Mouse (Mus musculus): ENCODE measurements around the gene Olfr1385. TPM values are rescaled to one million over a fixed set of nuclear protein-coding genes. Genes with fewer than 3 reads are reported as not detected.
"Not testable (repeated sequence)": the region's sequence is repeated elsewhere in the genome, so short reads cannot be mapped to it uniquely, and the experiment has no call there.

Gene Olfr1385
- polyA plus RNA-seq (2015; fragmentation: Nextera tagmentation; extraction: Ambion mirVana), result 0.04 TPM in 1 of 2 replicates, not detected in the other

GRCm38 (mm10) chr11:49488770-49489169 is at the start of gene Olfr1385:
Gene Olfr1385, plus strand, starts transcription at chr11:49489070.
- H3K4me2 ChIP-seq; H3K4me3 ChIP-seq (replicated peaks); ATAC-seq (ENCODE audit: insufficient read depth, low FRiP score, low read depth); H3K27ac ChIP-seq; H3K27me3 ChIP-seq (replicated peaks); H3K4me1 ChIP-seq; H3K9me3 ChIP-seq; H3K9ac ChIP-seq; H3K36me3 ChIP-seq: not testable (repeated sequence)
- 81% methylated on average over 1 of the region's 1 CpGs for WGBS

- no peaks in the 10 kb centered on the region for H3K9me3 ChIP-seq
- no peak for ATAC-seq (ENCODE audit: insufficient read depth, low FRiP score, low read depth)
- H3K4me3 ChIP-seq (replicated peaks), result no peak within 1 kb of the TSS
- 80% methylated on average over 1 of the region's 1 CpGs for WGBS
- no peak within 1 kb of the TSS for H3K4me2 ChIP-seq
- H3K9ac ChIP-seq, result no peak within 1 kb of the TSS
- no peaks in the 10 kb centered on the region for H3K4me1 ChIP-seq
- H3K36me3 ChIP-seq, result no peaks in the 10 kb centered on the region
- no peaks in the 10 kb centered on the region for H3K27me3 ChIP-seq (replicated peaks)
- no peak within 1 kb of the TSS for H3K27ac ChIP-seq
Observed at GRCm38 (mm10) chr11:49455043-49455442, 33.8 kb upstream of the Olfr1385 start, which contains the start of gene Olfr1387. Gene Olfr1387, plus strand, starts transcription at chr11:49455343.

GRCm38 (mm10) chr11:49464746-49465145 is 24.1 kb upstream of the Olfr1385 start, which contains the start of gene Olfr1386:
Gene Olfr1386, plus strand, starts transcription at chr11:49465046.
- not testable (repeated sequence) for H3K4me3 ChIP-seq (replicated peaks); ATAC-seq (ENCODE audit: insufficient read depth, low FRiP score, low read depth); H3K36me3 ChIP-seq; H3K9me3 ChIP-seq; H3K4me2 ChIP-seq; H3K27me3 ChIP-seq (replicated peaks); H3K4me1 ChIP-seq; H3K27ac ChIP-seq; H3K9ac ChIP-seq
- 85% methylated on average over 3 of the region's 3 CpGs for WGBS

- Histone ChIP-seq H3K4me3 (replicated peaks) (no peak overlapping the region), H3K9ac (no peak overlapping the region), H3K4me1 (no peaks in the 10 kb centered on the region), H3K9me3 (no peaks in the 10 kb centered on the region), H3K36me3 (no peaks in the 10 kb centered on the region), H3K4me2 (no peak overlapping the region), H3K27ac (no peak overlapping the region), H3K27me3 (replicated peaks) (no peaks in the 10 kb centered on the region)
- ATAC-seq (ENCODE audit: insufficient read depth, low FRiP score, low read depth), result no peak
- 34% methylated on average over 4 of the region's 4 CpGs for WGBS
Observed at GRCm38 (mm10) chr11:49485973-49486372, 2.9 kb upstream of the Olfr1385 start.

- H3K27me3 ChIP-seq (replicated peaks), result no peaks in the 10 kb centered on the region
- no peak overlapping the region for H3K4me2 ChIP-seq
- ATAC-seq (ENCODE audit: insufficient read depth, low FRiP score, low read depth), result no peak
- H3K4me1 ChIP-seq, result no peaks in the 10 kb centered on the region
- H3K4me3 ChIP-seq (replicated peaks), result no peak overlapping the region
- H3K9me3 ChIP-seq, result no peaks in the 10 kb centered on the region
- WGBS, result 68% methylated on average over 5 of the region's 5 CpGs
- no peaks in the 10 kb centered on the region for H3K36me3 ChIP-seq
- no peak overlapping the region for H3K9ac ChIP-seq
- no peak overlapping the region for H3K27ac ChIP-seq
Observed at GRCm38 (mm10) chr11:49518086-49518485, 29.2 kb downstream of the Olfr1385 start.

- no peak within 1 kb of the TSS for H3K4me2 ChIP-seq
- H3K36me3 ChIP-seq, result no peaks in the 10 kb centered on the region
- no peaks in the 10 kb centered on the region for H3K9me3 ChIP-seq
- H3K9ac ChIP-seq, result no peak within 1 kb of the TSS
- H3K27me3 ChIP-seq (replicated peaks), result no peaks in the 10 kb centered on the region
- no peak for ATAC-seq (ENCODE audit: insufficient read depth, low FRiP score, low read depth)
- H3K27ac ChIP-seq, result no peak within 1 kb of the TSS
- H3K4me1 ChIP-seq, result no peaks in the 10 kb centered on the region
- no peak within 1 kb of the TSS for H3K4me3 ChIP-seq (replicated peaks)
Observed at GRCm38 (mm10) chr11:49519348-49519747, 30.5 kb downstream of the Olfr1385 start, which contains the start of gene Olfr1383. Gene Olfr1383, plus strand, starts transcription at chr11:49519648.

- H3K36me3 ChIP-seq, result no peaks in the 10 kb centered on the region
- no peak within 1 kb of the TSS for H3K9ac ChIP-seq
- H3K4me2 ChIP-seq, result no peak within 1 kb of the TSS
- no peak for ATAC-seq (ENCODE audit: insufficient read depth, low FRiP score, low read depth)
- WGBS, result 82% methylated on average over 3 of the region's 3 CpGs
- no peaks in the 10 kb centered on the region for H3K4me1 ChIP-seq
- no peaks in the 10 kb centered on the region for H3K9me3 ChIP-seq
- no peak within 1 kb of the TSS for H3K27ac ChIP-seq
- H3K27me3 ChIP-seq (replicated peaks), result no peaks in the 10 kb centered on the region
- no peak within 1 kb of the TSS for H3K4me3 ChIP-seq (replicated peaks)
Observed at GRCm38 (mm10) chr11:49527947-49528346, 39.1 kb downstream of the Olfr1385 start, which contains the start of gene Olfr1382. Gene Olfr1382, plus strand, starts transcription at chr11:49528247.

GRCm38 (mm10) chr11:49532761-49533160 is 43.9 kb downstream of the Olfr1385 start:
- no peak overlapping the region for H3K4me3 ChIP-seq (replicated peaks)
- H3K9me3 ChIP-seq, result no peaks in the 10 kb centered on the region
- H3K9ac ChIP-seq, result no peak overlapping the region
- no peaks in the 10 kb centered on the region for H3K27me3 ChIP-seq (replicated peaks)
- H3K4me2 ChIP-seq, result no peak overlapping the region
- H3K36me3 ChIP-seq, result no peaks in the 10 kb centered on the region
- H3K4me1 ChIP-seq, result no peaks in the 10 kb centered on the region
- ATAC-seq (ENCODE audit: insufficient read depth, low FRiP score, low read depth), result no peak
- no peak overlapping the region for H3K27ac ChIP-seq

GRCm38 (mm10) chr11:49536631-49537030 is 47.8 kb downstream of the Olfr1385 start:
- H3K9me3 ChIP-seq; ATAC-seq (ENCODE audit: insufficient read depth, low FRiP score, low read depth); H3K9ac ChIP-seq; H3K4me3 ChIP-seq (replicated peaks); H3K4me2 ChIP-seq; H3K27me3 ChIP-seq (replicated peaks); H3K27ac ChIP-seq; H3K36me3 ChIP-seq; H3K4me1 ChIP-seq: not testable (repeated sequence)
- WGBS, result 68% methylated on average over 2 of the region's 2 CpGs

- not testable (repeated sequence) for H3K27me3 ChIP-seq (replicated peaks); H3K4me2 ChIP-seq; H3K4me3 ChIP-seq (replicated peaks); H3K36me3 ChIP-seq; ATAC-seq (ENCODE audit: insufficient read depth, low FRiP score, low read depth); H3K9me3 ChIP-seq; H3K27ac ChIP-seq; H3K9ac ChIP-seq; H3K4me1 ChIP-seq
- 73% methylated on average over 3 of the region's 3 CpGs for WGBS
Observed at GRCm38 (mm10) chr11:49543149-49543548, 54.3 kb downstream of the Olfr1385 start, which contains the start of gene Olfr1381. Gene Olfr1381, plus strand, starts transcription at chr11:49543449.

Other genes starting within 250 kb of the Olfr1385 start
- gene Mgat1, start 244.9 kb upstream of the Olfr1385 start, polyA plus RNA-seq (2015; fragmentation: Nextera tagmentation; extraction: Ambion mirVana), result 59.3 and 59.9 TPM in 2 replicates
- not detected in 2 replicates for gene Olfr1393, start 210.8 kb upstream of the Olfr1385 start, polyA plus RNA-seq (2015; fragmentation: Nextera tagmentation; extraction: Ambion mirVana)
- gene Olfr1392, start 203.8 kb upstream of the Olfr1385 start, polyA plus RNA-seq (2015; fragmentation: Nextera tagmentation; extraction: Ambion mirVana), result 0.06 TPM in 1 of 2 replicates, not detected in the other
- not detected in 2 replicates for gene Olfr10, start 184.3 kb upstream of the Olfr1385 start, polyA plus RNA-seq (2015; fragmentation: Nextera tagmentation; extraction: Ambion mirVana)
- gene Olfr1391, start 166.3 kb upstream of the Olfr1385 start, polyA plus RNA-seq (2015; fragmentation: Nextera tagmentation; extraction: Ambion mirVana), result not detected in 2 replicates
- not detected in 2 replicates for gene Olfr1390, start 153.9 kb upstream of the Olfr1385 start, polyA plus RNA-seq (2015; fragmentation: Nextera tagmentation; extraction: Ambion mirVana)
- not detected in 2 replicates for gene Olfr1389, start 66.0 kb upstream of the Olfr1385 start, polyA plus RNA-seq (2015; fragmentation: Nextera tagmentation; extraction: Ambion mirVana)
- gene Olfr1388, start 52.4 kb upstream of the Olfr1385 start, polyA plus RNA-seq (2015; fragmentation: Nextera tagmentation; extraction: Ambion mirVana), result 0.12 and 0.15 TPM in 2 replicates
- gene Olfr1387, start 33.7 kb upstream of the Olfr1385 start, polyA plus RNA-seq (2015; fragmentation: Nextera tagmentation; extraction: Ambion mirVana), result not detected in 2 replicates
- not detected in 2 replicates for gene Olfr1386, start 24.0 kb upstream of the Olfr1385 start, polyA plus RNA-seq (2015; fragmentation: Nextera tagmentation; extraction: Ambion mirVana)
- not detected in 2 replicates for gene Olfr1384, start 17.7 kb downstream of the Olfr1385 start, polyA plus RNA-seq (2015; fragmentation: Nextera tagmentation; extraction: Ambion mirVana)
- gene Olfr1383, start 30.6 kb downstream of the Olfr1385 start, polyA plus RNA-seq (2015; fragmentation: Nextera tagmentation; extraction: Ambion mirVana), result not detected in 2 replicates
- not detected in 2 replicates for gene Olfr1382, start 39.2 kb downstream of the Olfr1385 start, polyA plus RNA-seq (2015; fragmentation: Nextera tagmentation; extraction: Ambion mirVana)
- not detected in 2 replicates for gene Olfr1381, start 54.4 kb downstream of the Olfr1385 start, polyA plus RNA-seq (2015; fragmentation: Nextera tagmentation; extraction: Ambion mirVana)
- gene Olfr1380, start 67.8 kb downstream of the Olfr1385 start, polyA plus RNA-seq (2015; fragmentation: Nextera tagmentation; extraction: Ambion mirVana), result not detected in 2 replicates
- 4.9 and 5.7 TPM in 2 replicates for gene Flt4, start 120.2 kb downstream of the Olfr1385 start, polyA plus RNA-seq (2015; fragmentation: Nextera tagmentation; extraction: Ambion mirVana)
- gene Scgb3a1, start 174.5 kb downstream of the Olfr1385 start, polyA plus RNA-seq (2015; fragmentation: Nextera tagmentation; extraction: Ambion mirVana), result not detected in 2 replicates
- gene Cnot6, start 223.7 kb downstream of the Olfr1385 start, polyA plus RNA-seq (2015; fragmentation: Nextera tagmentation; extraction: Ambion mirVana), result 47.6 and 49.2 TPM in 2 replicates

All from stomach, embryonic 15.5 days (tissue).